Mouse (Mus musculus) stomach, embryonic 14.5 days (tissue): ENCODE data around the gene Marveld1. TPM values are rescaled to one million over a fixed set of nuclear protein-coding genes. Genes with fewer than 3 reads are reported as not detected.

ENCODE experiments used
- ATAC-seq: fragments of 200-750 bp; cut with Nextera tagmentation; 2 replicates; pipeline ENCODE4 v1.8.0; 2017; ENCODE audit warnings: low read depth, moderate TSS enrichment; ENCODE audit not compliant: insufficient number of reproducible peaks, insufficient read depth, low FRiP score
- H3K27ac ChIP-seq: fragments of 300-500 bp; sonication (generic); 2 replicates; pipeline ENCODE4 v1.5.1; 2014; ENCODE audit warnings: mild to moderate bottlenecking, low read length, moderate library complexity, mixed read lengths
- H3K27me3 ChIP-seq: fragments of 300-500 bp; sonication (generic); 2 replicates; pipeline ENCODE4 v1.6.1; 2014; ENCODE audit warnings: low read length, control low read depth, mixed read lengths; ENCODE audit not compliant: control insufficient read depth, insufficient read depth
- H3K36me3 ChIP-seq: fragments of 300-500 bp; sonication (generic); 2 replicates; pipeline ENCODE4 v1.6.1; 2014; ENCODE audit warnings: mild to moderate bottlenecking, control low read depth, low read length, moderate library complexity, mixed read lengths; ENCODE audit not compliant: control insufficient read depth, insufficient read depth
- H3K4me1 ChIP-seq: fragments of 300-500 bp; sonication (generic); 2 replicates; pipeline ENCODE4 v1.6.1; 2014; ENCODE audit warnings: low read length, control low read depth, mixed read lengths; ENCODE audit not compliant: control insufficient read depth, insufficient read depth
- H3K4me2 ChIP-seq: fragments of 300-500 bp; sonication (generic); replicated peaks from 2 replicates; pipeline ENCODE4 v1.6.1; 2014; ENCODE audit warnings: low read depth, low read length, control low read depth
- H3K4me3 ChIP-seq: fragments of 300-500 bp; sonication (generic); 2 replicates; pipeline ENCODE4 v1.5.1; 2014; ENCODE audit warnings: low read depth, low read length, control low read depth
- H3K9ac ChIP-seq: fragments of 300-500 bp; sonication (generic); replicated peaks from 2 replicates; pipeline ENCODE4 v1.6.1; 2014; ENCODE audit warnings: low read depth, mild to moderate bottlenecking, control low read depth, low read length, moderate library complexity, mixed read lengths
- H3K9me3 ChIP-seq: fragments of 300-500 bp; sonication (generic); 2 replicates; pipeline ENCODE4 v1.6.1; 2016; ENCODE audit warnings: low read depth, low read length, control low read depth; ENCODE audit not compliant: control insufficient read depth
- WGBS: fragments of 180-500 bp; shearing (Covaris S2); extraction: QIAGEN DNeasy Blood & Tissue Kit; methylation state at CpG from one replicate; pipeline ENCODE4 v1.1.7; 2014; 5-methylcytosine and 5-hydroxymethylcytosine counted together
- polyA plus RNA-seq: library from polyadenylated mRNA; unstranded; fragments of >200 nt; fragmentation: Nextera tagmentation; extraction: Ambion mirVana; gene quantifications from 2 replicates; pipeline ENCODE4 v1.2.1, GENCODE M21; 2014

Marveld1 gene
- polyA plus RNA-seq, 1 experiment from 2014 or later = 15.6 TPM

DNA sequence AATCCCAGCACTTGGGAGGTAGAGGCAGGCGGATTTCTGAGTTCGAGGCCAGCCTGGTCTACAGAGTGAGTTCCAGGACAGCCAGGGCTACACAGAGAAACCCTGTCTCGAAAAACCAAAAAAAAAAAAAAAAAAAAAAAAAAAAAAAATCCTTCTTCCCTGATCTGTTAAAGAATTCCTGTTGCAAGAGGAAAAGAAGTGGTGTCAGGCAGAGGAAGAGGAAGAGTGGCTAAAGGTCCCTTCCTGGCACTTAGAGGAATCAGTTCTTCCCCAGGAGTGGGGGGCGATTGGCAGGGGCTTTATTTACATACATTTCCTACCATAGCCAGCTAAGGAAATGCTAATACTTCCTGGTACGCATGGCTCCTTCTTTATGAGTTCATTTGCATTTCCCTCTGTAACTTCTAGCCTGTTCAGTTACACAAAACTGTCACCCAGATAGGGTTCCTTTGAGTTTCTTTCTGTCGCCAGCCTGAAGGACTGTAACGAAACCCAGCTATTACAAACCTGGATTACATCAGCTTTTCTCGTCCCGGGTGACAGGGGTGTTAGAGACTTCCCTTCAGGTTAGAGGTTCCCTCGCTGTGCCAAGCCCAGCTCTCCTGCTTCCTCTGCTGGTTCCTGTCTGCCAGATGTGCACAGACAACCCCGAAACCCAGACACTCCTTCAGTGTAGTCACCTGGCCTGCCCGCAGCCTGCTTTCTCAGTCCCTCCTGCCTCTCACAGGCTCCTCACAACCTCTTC is 10.5 kb downstream of the Marveld1 start:
- WGBS = 47% methylated on average over 12 of the region's 12 CpGs
- Histone ChIP-seq H3K4me1 (no peaks in the 10 kb centered on the region; the same call in 1 of the 2 replicates), H3K27ac (no peak overlapping the region), H3K4me2 (no peak overlapping the region), H3K36me3 (no peaks in the 10 kb centered on the region; the same call in 1 of the 2 replicates), H3K9me3 (no peaks in the 10 kb centered on the region), H3K27me3 (no peaks in the 10 kb centered on the region), H3K9ac (no peak overlapping the region), H3K4me3 (no peak overlapping the region)
- ATAC-seq = no peak

- ATAC-seq = no peak
- Histone ChIP-seq H3K27ac (no peak overlapping the region), H3K4me1 (no peaks in the 10 kb centered on the region; the same call in 1 of the 2 replicates), H3K9me3 (no peaks in the 10 kb centered on the region), H3K36me3 (no peaks in the 10 kb centered on the region), H3K4me2 (no peak overlapping the region), H3K9ac (no peak overlapping the region), H3K27me3 (no peaks in the 10 kb centered on the region), H3K4me3 (no peak overlapping the region)
- WGBS = 16% methylated on average over 13 of the region's 13 CpGs
Observed at GRCm38 (mm10) chr19:42158246-42159017, 11.2 kb downstream of the Marveld1 start.

- H3K9ac ChIP-seq = no peak within 1 kb of the TSS
- 43% methylated on average over 5 of the region's 5 CpGs for WGBS
- H3K4me1 ChIP-seq = no peaks in the 10 kb centered on the region
- H3K27ac ChIP-seq = no peak within 1 kb of the TSS
- H3K9me3 ChIP-seq = no peaks in the 10 kb centered on the region
- no peak within 1 kb of the TSS for H3K4me3 ChIP-seq
- no peak within 1 kb of the TSS for H3K4me2 ChIP-seq
- no peaks in the 10 kb centered on the region; the same call in 1 of the 2 replicates for H3K27me3 ChIP-seq
- H3K36me3 ChIP-seq = no peaks in the 10 kb centered on the region
- no peak for ATAC-seq
Observed at GRCm38 (mm10) chr19:42163764-42164163, 16.6 kb downstream of the Marveld1 start, which contains the start of gene Zfyve27. Gene Zfyve27 (plus strand): TSS chr19:42163951.

DNA sequence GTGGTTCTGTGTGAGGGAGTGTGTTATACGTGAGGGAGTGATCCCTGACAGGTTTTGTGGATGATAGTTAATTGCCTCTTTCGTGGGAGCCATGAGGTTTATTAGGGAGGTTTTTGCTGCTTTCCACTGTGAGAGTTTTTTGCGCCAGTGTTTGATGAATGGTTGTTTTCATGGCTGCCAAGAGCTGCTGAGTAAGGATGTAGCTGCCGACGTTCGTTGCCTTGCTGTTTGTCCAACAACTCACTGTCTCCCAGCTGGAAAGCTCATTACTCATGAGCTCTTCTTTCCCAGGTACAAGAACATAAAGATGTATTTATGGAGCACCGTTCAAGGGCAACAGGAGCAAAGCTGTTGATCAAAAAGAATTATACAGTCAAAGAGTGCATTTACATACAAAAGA is 17.0 kb downstream of the Marveld1 start:
- WGBS = 12% methylated on average over 7 of the region's 7 CpGs
- H3K27ac ChIP-seq = no peak overlapping the region
- no peaks in the 10 kb centered on the region for H3K9me3 ChIP-seq
- H3K4me3 ChIP-seq = no peak overlapping the region
- H3K27me3 ChIP-seq = no peaks in the 10 kb centered on the region; the same call in 1 of the 2 replicates
- no peak overlapping the region for H3K9ac ChIP-seq
- no peak overlapping the region for H3K4me2 ChIP-seq
- ATAC-seq = no peak
- H3K4me1 ChIP-seq = no peaks in the 10 kb centered on the region
- no peaks in the 10 kb centered on the region for H3K36me3 ChIP-seq

DNA sequence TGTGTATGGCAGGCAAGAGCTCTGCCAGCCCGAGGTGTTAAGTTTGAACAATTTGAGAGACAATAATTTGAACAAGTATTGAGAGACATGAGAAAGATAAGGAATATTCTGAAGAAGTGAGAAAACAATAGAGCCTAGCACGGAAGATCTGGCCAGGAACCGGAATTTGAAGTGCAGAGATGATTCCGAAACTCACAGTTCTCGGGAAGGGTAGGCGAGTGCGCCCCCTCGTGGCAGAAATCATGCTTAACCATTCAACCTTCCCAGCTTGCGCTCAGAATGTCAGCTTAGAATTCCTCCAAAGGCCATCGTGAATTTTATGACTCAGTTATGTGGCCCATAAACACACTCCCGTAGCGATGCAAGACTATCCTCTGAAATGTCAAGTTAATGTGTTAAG is 18.9 kb downstream of the Marveld1 start:
- Histone ChIP-seq H3K4me2 (0 out of 2 replicates have a peak overlapping the region, but pooled peaks have one; percentile 24), H3K4me3 (no peak overlapping the region), H3K9me3 (no peaks in the 10 kb centered on the region), H3K36me3 (no peaks in the 10 kb centered on the region), H3K9ac (no peak overlapping the region), H3K4me1 (peaks cover 4% of the 10 kb centered on the region; the same call in 1 of the 2 replicates), H3K27me3 (no peaks in the 10 kb centered on the region; the same call in 1 of the 2 replicates), H3K27ac (no peak overlapping the region)
- ATAC-seq = no peak
- WGBS = 3% methylated on average over 12 of the region's 12 CpGs

- Histone ChIP-seq H3K36me3 (no peaks in the 10 kb centered on the region), H3K27me3 (no peaks in the 10 kb centered on the region; the same call in 1 of the 2 replicates), H3K9me3 (no peaks in the 10 kb centered on the region), H3K4me1 (peaks cover 10% of the 10 kb centered on the region), H3K4me2 (no peak overlapping the region), H3K9ac (no peak overlapping the region), H3K27ac (no peak overlapping the region), H3K4me3 (no peak overlapping the region)
- WGBS = 44% methylated on average over 3 of the region's 3 CpGs
- ATAC-seq = no peak
Observed at GRCm38 (mm10) chr19:42166766-42167165, 19.6 kb downstream of the Marveld1 start.

- Histone ChIP-seq H3K27ac (no peak overlapping the region), H3K36me3 (no peaks in the 10 kb centered on the region), H3K27me3 (no peaks in the 10 kb centered on the region; the same call in 1 of the 2 replicates), H3K9me3 (no peaks in the 10 kb centered on the region), H3K4me1 (peaks cover 10% of the 10 kb centered on the region), H3K9ac (no peak overlapping the region), H3K4me2 (no peak overlapping the region), H3K4me3 (no peak overlapping the region)
- no peak for ATAC-seq
- WGBS = 52% methylated on average over 9 of the region's 9 CpGs
Observed at GRCm38 (mm10) chr19:42167489-42167888, 20.3 kb downstream of the Marveld1 start.

DNA sequence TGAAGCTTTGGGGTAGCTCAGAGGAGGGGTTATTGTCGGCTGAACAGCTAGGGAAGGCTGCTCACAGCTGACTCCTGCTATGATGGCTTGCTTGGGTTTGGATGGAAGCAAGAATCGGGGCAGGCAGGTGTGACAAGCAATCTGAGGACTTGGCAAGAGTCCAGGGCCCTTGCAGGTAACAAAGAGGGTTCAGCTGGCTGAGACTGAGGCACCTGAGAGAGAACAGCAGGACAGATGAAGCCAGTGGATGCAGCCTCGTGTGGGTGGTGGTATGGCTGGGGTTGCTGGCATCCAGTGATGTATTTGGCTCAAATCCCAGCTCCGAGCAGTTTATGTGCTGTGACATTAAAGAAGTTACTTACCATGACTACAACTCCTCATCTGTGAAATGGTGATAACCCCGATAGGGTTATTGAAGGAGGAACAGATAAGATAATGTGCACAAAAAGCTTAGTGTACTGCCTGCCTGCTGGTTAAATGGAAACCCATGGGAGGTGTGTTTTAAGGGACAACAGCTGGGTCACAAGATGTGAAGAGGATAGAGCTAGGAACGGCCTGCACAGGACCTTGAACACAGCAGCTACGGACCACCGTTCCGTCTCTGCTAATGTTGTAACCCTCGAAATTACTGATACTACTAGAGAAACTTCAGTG is 22.2 kb downstream of the Marveld1 start:
- H3K9me3 ChIP-seq = no peaks in the 10 kb centered on the region
- H3K4me1 ChIP-seq = peaks cover 10% of the 10 kb centered on the region
- H3K27me3 ChIP-seq = no peaks in the 10 kb centered on the region; the same call in 1 of the 2 replicates
- H3K4me3 ChIP-seq = 0 out of 2 replicates have a peak overlapping the region, but pooled peaks have one; percentile 96
- peak overlapping the region; percentile 61 for H3K4me2 ChIP-seq
- H3K36me3 ChIP-seq = no peaks in the 10 kb centered on the region
- 66% methylated on average over 10 of the region's 10 CpGs for WGBS
- no peak overlapping the region for H3K9ac ChIP-seq
- no peak overlapping the region for H3K27ac ChIP-seq
- no peak for ATAC-seq
